Mouse (Mus musculus): ENCODE results near the gene Zfp217.
A peak's percentile ranks its signal among the peaks of the same experiment; 100 is the strongest.

Gene Zfp217

GRCm38 (mm10) chr2:170134026-170134690 lies 13.7 kb downstream of the Zfp217 start:
- DNase-seq (ENCODE audit: low read depth, low spot score), result peak; percentile 39

- peak; percentile 77 for DNase-seq (ENCODE audit: low read depth, low spot score)
Measured at GRCm38 (mm10) chr2:170133093-170133731, 14.7 kb downstream of the Zfp217 start.

- no peak for DNase-seq (ENCODE audit: low read depth, low spot score)
Measured at GRCm38 (mm10) chr2:170132716-170133092, 15.2 kb downstream of the Zfp217 start.

- peak; percentile 56 for DNase-seq (ENCODE audit: low read depth, low spot score)
Measured at GRCm38 (mm10) chr2:170131981-170132460, 15.9 kb downstream of the Zfp217 start.

- DNase-seq (ENCODE audit: low read depth, low spot score), result peak; percentile 92
Measured at GRCm38 (mm10) chr2:170130780-170131645, 16.9 kb downstream of the Zfp217 start.

- peak; percentile 53 for DNase-seq (ENCODE audit: low read depth, low spot score)
Measured at GRCm38 (mm10) chr2:170129923-170130779, 17.8 kb downstream of the Zfp217 start.

GRCm38 (mm10) chr2:170129248-170129922 lies 18.5 kb downstream of the Zfp217 start:
- DNase-seq (ENCODE audit: low read depth, low spot score), result peak; percentile 64

GRCm38 (mm10) chr2:170128461-170129247 lies 19.2 kb downstream of the Zfp217 start:
- no peak for DNase-seq (ENCODE audit: low read depth, low spot score)

- peak; percentile 52 for DNase-seq (ENCODE audit: low read depth, low spot score)
Measured at GRCm38 (mm10) chr2:170127523-170127922, 20.4 kb downstream of the Zfp217 start.

GRCm38 (mm10) chr2:170126266-170126665 lies 21.6 kb downstream of the Zfp217 start:
- peak; percentile 65 for DNase-seq (ENCODE audit: low read depth, low spot score)

GRCm38 (mm10) chr2:170122197-170122596 lies 25.7 kb downstream of the Zfp217 start:
- no peak for DNase-seq (ENCODE audit: low read depth, low spot score)

GRCm38 (mm10) chr2:170120139-170121027 lies 27.5 kb downstream of the Zfp217 start:
- DNase-seq (ENCODE audit: low read depth, low spot score), result no peak

GRCm38 (mm10) chr2:170116704-170117281 lies 31.1 kb downstream of the Zfp217 start:
- peak; percentile 77 for DNase-seq (ENCODE audit: low read depth, low spot score)

GRCm38 (mm10) chr2:170110306-170110705 lies 37.6 kb downstream of the Zfp217 start:
- DNase-seq (ENCODE audit: low read depth, low spot score), result no peak

GRCm38 (mm10) chr2:170109528-170109927 lies 38.4 kb downstream of the Zfp217 start:
- no peak for DNase-seq (ENCODE audit: low read depth, low spot score)

GRCm38 (mm10) chr2:170107791-170108190 lies 40.1 kb downstream of the Zfp217 start:
- no peak for DNase-seq (ENCODE audit: low read depth, low spot score)

- DNase-seq (ENCODE audit: low read depth, low spot score), result no peak
Measured at GRCm38 (mm10) chr2:170106000-170106399, 41.9 kb downstream of the Zfp217 start.

GRCm38 (mm10) chr2:170104396-170104795 lies 43.5 kb downstream of the Zfp217 start:
- peak; percentile 63 for DNase-seq (ENCODE audit: low read depth, low spot score)

Measured in CD4-positive helper T cell, adult 2 months (primary cell).